Mouse (Mus musculus) G1E-ER4 (cell line): Measurements from ENCODE around the gene Sytl3. TPM values are rescaled to one million over a fixed set of nuclear protein-coding genes. Genes with fewer than 3 reads are reported as not detected.
"Not testable (repeated sequence)": the region's sequence is repeated elsewhere in the genome, so short reads cannot be mapped to it uniquely, and the experiment has no call there.

ENCODE experiments used
- GATA1 ChIP-seq: IDR thresholded peaks from one replicate; pipeline ENCODE4 v1.8.0; 2012; ENCODE audit warnings: low read length, inconsistent platforms
- polyA plus RNA-seq: library from polyadenylated mRNA; stranded (reverse); fragments of >175 nt; gene quantifications from 2 replicates; pipeline ENCODE4 v1.2.3, GENCODE M21; 2012

Sytl3 gene
- not detected in 2 replicates for polyA plus RNA-seq

DNA sequence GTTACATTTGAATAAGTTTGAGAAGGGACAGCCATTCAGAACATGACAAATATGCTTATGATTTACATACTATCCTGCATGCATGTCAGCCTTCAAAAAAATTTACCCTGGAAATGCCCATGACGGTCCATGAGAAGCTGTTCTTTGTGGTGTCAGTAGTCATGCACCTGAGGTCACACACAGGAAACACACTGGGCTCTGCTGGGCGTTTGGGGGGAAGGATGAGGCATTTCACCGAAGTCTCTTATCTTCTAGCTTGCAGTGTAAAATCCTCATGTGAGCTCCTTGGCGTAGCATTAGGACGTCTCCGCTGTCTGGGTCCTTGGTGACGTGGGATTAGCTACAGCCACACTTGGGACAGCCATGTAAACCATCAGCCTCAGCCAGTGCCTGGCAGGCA is at the start of gene Sytl3:
Gene Sytl3 (plus strand): TSS at position 293 of the 400 bp plus-strand sequence.
- TF ChIP-seq GATA1, result not testable (repeated sequence)

DNA sequence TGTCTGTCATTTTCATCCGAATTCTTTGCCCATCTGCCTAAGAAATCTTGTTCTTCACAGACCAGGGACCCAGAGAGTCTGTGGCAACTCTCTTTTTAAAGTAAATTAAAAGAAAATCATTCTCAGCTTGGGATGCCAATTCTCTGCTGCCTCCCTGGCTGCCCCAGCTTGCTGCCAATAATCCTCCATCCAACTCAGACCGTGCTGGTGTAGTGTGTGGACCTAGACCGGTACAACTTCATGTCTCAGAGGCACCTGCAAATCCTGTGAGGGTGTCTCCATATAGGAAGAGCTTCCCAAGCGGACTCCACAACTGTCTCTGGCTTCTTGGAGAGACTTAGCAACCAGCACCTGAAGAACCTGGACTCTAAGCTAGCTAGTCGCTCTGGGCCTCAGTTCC is 22.0 kb upstream of the Sytl3 start:
- no peak for TF ChIP-seq GATA1

DNA sequence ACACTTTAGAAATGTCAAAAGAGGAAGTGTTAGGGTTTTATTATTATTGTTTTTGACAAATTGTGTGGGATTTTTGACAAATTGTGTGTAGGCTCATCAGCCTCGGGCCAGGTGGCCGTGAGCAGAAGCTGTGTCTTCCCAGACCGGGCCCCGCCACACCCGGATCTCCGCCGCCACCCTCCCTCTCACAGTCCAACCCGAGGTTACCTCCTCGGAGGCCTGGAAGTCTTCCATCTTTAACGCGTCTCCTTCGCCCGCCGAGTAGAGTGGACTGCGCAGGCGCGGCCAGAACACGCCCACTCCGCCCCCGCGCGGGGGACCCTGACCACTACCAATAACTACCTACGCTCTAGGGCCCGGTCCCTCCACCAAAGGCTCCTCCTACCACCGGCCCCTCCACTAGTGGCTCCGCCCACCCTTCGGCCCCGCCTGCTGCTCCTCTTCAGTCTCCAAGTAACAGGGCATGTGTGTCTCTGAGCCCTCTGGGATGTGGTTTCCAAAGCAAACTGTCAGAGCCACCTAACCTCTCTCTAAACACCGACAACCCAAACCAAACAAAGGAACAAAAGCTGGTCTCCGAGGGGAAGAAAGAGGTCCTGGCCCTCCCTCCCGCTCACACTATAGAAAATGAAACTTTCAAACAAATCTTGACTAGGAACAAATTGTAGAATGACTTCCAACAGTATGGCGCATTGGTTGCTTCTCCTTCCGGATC is 3.2 kb upstream of the Sytl3 start, which contains the start of gene Dynlt1f:
Gene Dynlt1f (minus strand): TSS at position 334 of the 715 bp plus-strand sequence.
- not testable (repeated sequence) for TF ChIP-seq GATA1

DNA sequence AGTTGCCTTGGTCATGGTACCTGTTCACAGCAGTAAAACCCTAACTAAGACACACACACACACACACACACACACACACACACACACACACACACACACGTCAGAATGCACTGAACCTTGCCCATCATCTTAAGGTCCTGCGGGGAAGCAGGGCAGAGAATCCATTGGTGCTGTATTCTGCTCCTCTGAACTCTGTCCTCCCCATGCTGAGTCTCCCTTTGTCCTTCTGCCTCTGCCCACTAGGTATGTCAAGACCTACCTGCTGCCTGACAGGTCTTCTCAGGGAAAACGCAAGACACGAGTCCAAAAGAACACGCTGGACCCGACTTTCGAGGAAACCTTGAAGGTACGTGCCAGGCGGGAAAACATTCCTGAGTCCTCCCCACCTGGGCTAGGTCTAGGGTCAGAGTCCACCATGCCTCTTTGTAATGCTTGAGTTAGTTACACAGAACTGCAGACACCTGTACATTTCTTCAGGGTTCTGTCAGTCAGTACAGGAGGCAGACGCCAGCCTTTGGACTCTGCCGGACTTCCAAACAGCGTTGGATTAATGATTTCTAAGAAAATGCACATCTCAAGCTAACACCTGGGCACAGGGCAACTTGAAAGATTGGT is 69.2 kb downstream of the Sytl3 start:
- no peak for TF ChIP-seq GATA1

DNA sequence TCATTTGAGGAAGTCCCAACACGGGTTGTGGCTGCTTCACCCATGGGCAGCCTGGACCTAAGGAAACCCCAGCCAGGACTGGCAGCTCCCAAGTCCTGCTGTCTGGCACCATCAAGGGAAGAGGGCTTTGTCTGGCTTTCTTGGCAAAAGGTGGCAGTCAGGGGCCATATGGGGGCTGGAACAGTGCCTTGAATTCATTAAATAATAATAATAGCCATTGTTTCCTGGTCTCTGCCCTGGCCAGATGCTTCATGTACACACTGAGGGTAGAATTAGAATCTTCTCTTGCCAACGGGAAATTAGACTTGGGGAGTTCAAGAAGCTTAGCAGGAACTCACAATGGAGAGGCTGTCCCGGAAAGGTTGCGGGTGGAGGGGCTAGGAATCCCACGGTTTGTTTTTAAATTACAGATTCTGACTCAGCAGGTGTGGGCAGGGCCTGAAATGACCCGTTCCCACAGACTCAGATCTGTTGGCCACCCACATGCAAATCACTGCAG is 70.4 kb downstream of the Sytl3 start:
- no peak for TF ChIP-seq GATA1

DNA sequence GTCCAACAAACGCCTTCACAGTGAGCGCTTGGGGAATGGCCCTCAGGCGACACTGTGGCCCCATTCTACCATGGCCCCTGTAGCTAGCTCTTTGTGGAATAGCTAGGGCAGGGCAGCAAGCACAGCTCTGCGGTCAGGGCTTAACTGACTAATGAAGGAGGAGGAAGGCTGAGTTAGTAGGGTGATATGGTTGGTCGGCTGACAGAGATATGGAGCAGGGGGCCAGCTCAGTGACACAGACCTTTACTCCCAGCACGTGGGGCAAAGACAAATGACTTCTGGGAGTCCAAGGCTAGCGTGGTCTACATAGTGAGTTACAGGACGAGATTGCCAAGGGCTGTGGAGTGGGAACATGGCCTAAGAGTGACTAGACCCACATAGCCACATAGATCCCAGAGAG is 72.2 kb downstream of the Sytl3 start:
- TF ChIP-seq GATA1, result no peak

DNA sequence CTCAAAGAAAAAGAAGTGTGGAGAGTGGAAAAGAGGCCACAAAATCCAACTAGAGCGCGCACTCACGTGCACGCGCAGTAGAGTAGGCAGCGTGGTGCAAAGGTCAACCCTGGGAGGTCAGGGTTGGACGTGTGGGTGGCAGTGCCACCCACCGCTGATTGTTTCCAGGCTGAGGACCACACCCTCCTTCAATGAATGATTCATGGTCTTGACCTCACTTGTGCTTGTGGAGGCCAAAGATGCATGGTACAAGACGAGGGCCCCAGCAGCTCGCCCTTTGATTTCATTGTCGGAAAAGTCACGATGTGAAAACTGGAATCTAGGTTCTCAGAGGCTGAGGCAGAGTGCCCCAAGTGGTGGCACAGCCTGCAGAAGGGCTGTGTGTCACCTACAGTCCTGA is 72.7 kb downstream of the Sytl3 start:
- no peak for TF ChIP-seq GATA1

DNA sequence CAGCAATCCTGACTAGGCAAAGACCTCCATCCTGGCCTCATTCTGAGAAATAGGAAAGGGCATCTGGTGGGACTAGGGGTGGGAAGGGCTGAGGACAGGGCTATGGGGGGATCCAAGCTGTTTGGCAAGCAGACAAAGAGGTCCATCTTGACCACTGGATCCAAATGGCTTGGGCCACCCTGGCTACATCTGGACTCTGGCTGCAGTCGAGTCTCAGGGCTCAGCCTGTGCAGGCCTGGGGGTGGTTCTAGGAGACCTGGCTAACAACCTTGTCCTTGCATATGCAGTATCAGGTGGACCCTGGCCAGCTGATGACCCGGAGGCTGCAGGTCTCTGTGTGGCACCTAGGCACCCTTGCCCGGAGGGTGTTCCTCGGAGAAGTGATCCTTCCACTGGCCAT is 73.8 kb downstream of the Sytl3 start:
- no peak for TF ChIP-seq GATA1

DNA sequence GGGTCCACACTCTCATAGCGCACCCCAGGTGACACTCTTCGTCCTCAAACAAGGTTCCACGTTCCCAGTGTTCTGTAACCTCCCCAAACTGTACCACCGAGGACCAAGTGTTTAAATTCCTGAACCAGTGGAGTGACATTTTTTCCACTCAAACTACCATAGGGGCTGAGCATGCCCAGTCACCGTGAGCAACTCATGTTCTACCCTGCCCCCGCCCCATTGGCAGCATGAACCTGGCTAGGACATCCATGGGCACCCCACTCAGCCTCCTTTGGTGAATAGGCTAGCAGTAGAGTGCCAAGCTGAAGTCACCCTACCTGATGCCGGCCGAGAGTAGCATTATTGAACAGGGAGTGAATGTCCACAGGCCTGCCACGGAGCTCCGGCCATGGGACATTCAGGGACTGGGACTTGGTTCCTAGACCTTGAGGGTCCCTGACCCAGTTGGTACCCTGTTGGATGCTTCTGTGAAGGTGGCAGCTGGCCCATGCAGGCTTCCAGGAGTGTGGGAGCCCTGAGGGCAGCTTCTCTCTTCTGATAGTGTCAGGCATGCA is 74.5 kb downstream of the Sytl3 start:
- no peak for TF ChIP-seq GATA1

DNA sequence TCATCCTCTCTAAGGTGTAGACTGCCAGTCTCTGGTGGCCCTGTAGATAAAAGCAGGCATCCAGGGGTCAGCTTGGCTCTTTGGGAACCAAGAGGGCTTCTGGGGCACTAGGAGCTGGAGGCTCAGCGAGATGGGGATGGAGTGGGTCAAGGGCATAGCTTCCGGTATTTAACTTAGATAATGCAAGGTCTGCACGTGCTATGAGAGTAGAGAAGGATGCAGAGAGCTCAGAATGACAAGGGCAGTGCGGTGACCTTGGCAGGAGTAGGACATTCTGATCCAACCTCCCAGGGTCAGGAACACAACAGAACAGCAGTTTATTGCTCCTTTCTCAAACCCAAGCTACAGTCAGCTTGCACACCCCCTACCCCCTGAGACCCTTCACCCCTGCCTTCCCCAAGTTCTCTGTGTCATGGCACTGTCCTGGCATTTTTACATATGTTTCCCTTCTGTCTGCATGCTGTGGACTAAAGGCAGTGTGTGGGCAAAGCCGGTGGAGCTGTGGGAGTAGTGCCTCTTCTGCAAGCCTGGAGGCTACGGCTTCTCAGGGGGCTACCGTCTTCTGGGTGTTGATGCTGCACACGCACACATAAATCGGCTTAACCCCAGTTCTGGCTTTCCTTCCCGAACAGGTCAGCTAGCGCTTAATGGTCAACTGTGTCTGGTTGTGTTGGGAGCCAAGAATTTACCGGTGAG is 76.0 kb downstream of the Sytl3 start:
- TF ChIP-seq GATA1, result no peak

DNA sequence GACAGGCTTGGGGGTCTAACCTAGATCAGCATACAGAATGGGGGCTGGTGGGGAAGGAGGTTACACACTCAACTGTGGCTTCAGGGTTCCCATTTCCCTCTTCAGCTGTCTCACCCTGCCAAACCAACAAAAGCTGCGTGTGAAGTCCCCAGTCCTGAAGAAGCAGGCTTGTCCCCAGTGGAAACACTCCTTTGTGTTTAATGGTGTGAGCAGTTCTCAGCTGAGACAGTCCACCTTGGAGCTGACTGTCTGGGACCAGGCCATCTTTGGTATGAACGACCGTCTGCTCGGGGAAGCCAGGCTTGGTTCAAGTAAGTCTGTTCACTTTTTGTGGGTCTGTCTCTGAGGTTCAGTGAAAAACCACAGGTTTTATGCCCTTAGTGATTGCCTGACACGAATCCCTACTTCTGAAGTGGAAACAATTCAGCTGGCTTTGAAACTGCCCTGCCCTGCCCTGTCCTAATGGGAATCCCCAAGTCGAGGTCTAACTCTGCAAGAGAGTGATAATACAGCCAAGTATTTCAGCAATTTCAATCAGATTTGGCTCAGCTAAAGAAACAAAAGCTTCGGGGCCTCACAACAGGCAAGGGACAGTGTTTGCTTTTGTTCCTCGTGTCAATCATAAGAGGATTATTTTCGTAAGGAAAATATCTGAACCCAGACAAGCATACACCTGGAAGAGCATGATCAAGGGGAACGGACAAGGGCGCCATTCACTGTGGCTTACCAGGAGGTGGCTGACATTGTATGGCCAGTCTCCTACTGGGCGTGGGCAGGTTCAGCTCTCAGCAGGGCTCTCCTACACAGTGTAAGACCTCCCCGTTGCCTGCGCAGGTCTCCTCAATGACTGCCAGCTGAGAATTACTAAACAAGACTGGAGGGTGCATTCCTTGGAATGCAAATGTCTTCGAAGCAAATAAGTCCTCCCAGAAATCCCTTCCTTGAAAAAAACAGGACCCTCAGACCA is 77.7 kb downstream of the Sytl3 start:
- no peak for TF ChIP-seq GATA1

DNA sequence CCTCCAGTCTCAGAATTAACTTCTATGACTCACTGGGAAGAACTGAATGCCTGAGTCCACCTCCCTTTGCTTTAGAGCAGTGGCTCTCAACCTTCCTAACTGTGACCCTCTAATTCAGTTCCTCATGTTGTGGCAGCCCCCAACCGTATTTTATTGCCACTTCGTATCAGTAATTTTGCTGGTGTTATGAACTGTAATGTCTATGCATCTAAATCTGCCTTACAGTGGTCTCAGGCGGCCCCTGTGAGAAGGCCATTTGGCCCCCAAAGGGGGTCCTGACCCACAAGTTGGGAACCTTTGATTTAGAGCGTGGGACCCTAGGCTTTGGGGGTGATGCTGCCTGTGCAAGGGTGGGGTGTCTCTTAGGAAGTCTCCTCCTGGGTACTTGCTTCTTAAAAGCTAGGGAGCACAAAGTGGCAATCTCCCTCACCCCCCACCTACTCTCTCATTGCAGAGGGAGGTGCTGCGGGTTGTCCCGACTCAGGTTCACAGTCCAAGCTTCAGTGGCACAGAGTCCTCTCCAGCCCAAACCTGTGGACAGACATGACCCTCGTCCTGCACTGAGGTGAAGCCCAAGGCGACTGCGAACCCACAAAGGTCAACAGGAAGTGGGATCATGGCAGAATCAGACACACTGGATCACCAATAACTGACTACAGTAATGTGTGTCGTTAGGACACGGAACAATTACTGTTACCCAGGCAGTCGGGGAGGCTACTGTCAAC is 78.5 kb downstream of the Sytl3 start:
- no peak for TF ChIP-seq GATA1

DNA sequence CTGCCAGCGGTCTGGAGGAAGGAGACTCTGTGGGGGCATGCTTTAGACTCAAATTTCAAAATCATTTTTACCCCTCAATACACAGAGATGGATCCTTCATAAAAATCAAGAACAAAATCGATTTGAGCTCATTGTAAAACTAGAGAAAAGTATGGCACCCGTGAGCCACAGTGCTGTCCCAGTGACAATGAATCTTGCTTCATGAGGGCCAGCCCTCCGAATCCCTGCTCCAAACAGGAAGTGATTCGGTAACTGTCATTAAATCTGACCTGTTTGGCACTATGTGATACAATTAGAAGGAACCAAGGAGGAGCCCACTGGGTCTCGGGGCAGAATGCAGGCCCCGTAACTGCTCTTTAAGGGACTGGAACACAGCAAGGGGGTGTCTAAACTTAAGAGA is 79.9 kb downstream of the Sytl3 start:
- TF ChIP-seq GATA1, result no peak

DNA sequence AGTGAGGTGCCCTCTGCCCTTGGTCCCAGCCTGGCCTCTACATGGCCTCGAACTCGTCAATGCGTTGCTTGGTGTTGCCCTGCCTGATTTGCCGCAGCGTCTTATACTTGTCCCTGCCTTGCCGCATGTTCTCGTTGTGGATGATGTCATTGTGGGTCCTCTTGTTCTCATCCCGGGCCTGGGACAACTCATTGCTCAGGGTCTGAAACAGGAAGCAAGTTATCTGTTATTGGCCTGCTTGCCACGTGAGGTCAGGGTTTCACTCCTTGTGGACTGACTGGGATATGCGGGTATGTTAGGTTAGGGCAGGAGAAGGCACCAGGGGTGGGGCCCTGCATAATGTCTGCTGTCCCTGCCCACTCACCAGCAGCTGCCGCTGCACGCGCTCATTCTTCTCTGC is 80.4 kb downstream of the Sytl3 start:
- TF ChIP-seq GATA1, result no peak
